Mouse (Mus musculus) T-helper 17 cell (primary cell): ENCODE results near the gene Kcns1.

Experiments
- in situ Hi-C, 2 experiments: fragments of 300-600 bp; cut with MboI, MseI; formaldehyde crosslinking; loops; 1 replicate in 1 of 2; 2 replicates in 1 of 2; pipeline ENCODE4 v1.15.1; 2025; ENCODE audit warnings: high pct_unique_total_duplicates in 2 of 2

Kcns1 gene

GRCm38 (mm10) chr2:164126533-164126955 lies 44.4 kb downstream of the Kcns1 start:
- in situ Hi-C loops = no loop called here

- in situ Hi-C loops = no loop called here
Observed at GRCm38 (mm10) chr2:164123169-164123766, 47.6 kb downstream of the Kcns1 start.

GRCm38 (mm10) chr2:164119503-164119902 lies 51.4 kb downstream of the Kcns1 start:
- in situ Hi-C loops = loop anchor here in 1 of 2 experiments (5.0 kb wide), 1 partner anchor 38 kb away; no protein-coding TSS in a partner anchor

GRCm38 (mm10) chr2:164115531-164115930 lies 55.4 kb downstream of the Kcns1 start:
- in situ Hi-C loops = loop anchor here in 1 of 2 experiments (5.0 kb wide), 1 partner anchor 42 kb away; no protein-coding TSS in a partner anchor

GRCm38 (mm10) chr2:164114051-164114450 lies 56.9 kb downstream of the Kcns1 start:
- in situ Hi-C loops = no loop called here
